Mouse (Mus musculus) liver, embryonic 14.5 days (tissue): ENCODE measurements at regions not wholly inside any gene's neighbourhood (a gene's known extent, or its start where the extent isn't known, plus 50 kb on each side); places are given as distances from the start of the nearest gene placed in this dataset.

Experiments used
- ATAC-seq: fragments of 200-750 bp; cut with Nextera tagmentation; 2 replicates; pipeline ENCODE4 v1.8.0; 2017; ENCODE audit warnings: moderate number of reproducible peaks, mild to moderate bottlenecking, moderate library complexity; ENCODE audit not compliant: insufficient read depth
- DNase-seq, 3 experiments: peaks; one replicate each; pipeline ENCODE4 v3.0.0-alpha.2; 2012 to 2013; ENCODE audit warnings: low read depth in 3 of 3, low spot score in 3 of 3
- H3K27ac ChIP-seq: fragments of 300-500 bp; sonication (generic); 2 replicates; pipeline ENCODE4 v1.5.1; 2014; ENCODE audit warnings: moderate library complexity, mild to moderate bottlenecking, control low read depth, inconsistent platforms
- H3K27me3 ChIP-seq: fragments of 300-500 bp; sonication (generic); 2 replicates; pipeline ENCODE4 v1.6.1; 2014; ENCODE audit warnings: mild to moderate bottlenecking, low read length, moderate library complexity; ENCODE audit not compliant: control insufficient read depth, insufficient read depth
- H3K36me3 ChIP-seq: fragments of 300-500 bp; sonication (generic); replicated peaks from 2 replicates; pipeline ENCODE4 v1.6.1; 2014; ENCODE audit warnings: low read depth; ENCODE audit not compliant: control insufficient read depth, insufficient read depth
- H3K4me1 ChIP-seq, 2 experiments: fragments of 200-500 bp in 1 of 2; fragments of 300-500 bp in 1 of 2; sonication (generic) in 1 of 2; replicated peaks; 2 replicates each; pipeline ENCODE4 v1.6.1; 2012 to 2014; ENCODE audit warnings: antibody characterized with exemption in 1 of 2, inconsistent platforms in 1 of 2, low read length in 1 of 2; ENCODE audit not compliant: control insufficient read depth in 2 of 2, insufficient read depth in 2 of 2
- H3K4me2 ChIP-seq: fragments of 300-500 bp; sonication (generic); 2 replicates; pipeline ENCODE4 v1.6.1; 2014; ENCODE audit warnings: low read depth, mild to moderate bottlenecking, control low read depth, moderate library complexity
- H3K4me3 ChIP-seq, 2 experiments: fragments of 200-500 bp in 1 of 2; fragments of 300-500 bp in 1 of 2; sonication (generic) in 1 of 2; 2 replicates each; pipeline ENCODE4 v1.5.1; 2012 to 2014; ENCODE audit warnings: low read depth in 2 of 2, low read length in 2 of 2, mild to moderate bottlenecking in 2 of 2, control low read depth in 1 of 2, inconsistent platforms in 1 of 2, moderate library complexity in 1 of 2; ENCODE audit not compliant: insufficient read depth in 1 of 2
- H3K9ac ChIP-seq: fragments of 300-500 bp; sonication (generic); replicated peaks from 2 replicates; pipeline ENCODE4 v1.6.1; 2014; ENCODE audit warnings: mild to moderate bottlenecking, control low read depth, moderate library complexity
- H3K9me3 ChIP-seq: fragments of 300-500 bp; sonication (generic); 2 replicates; pipeline ENCODE4 v1.6.1; 2016; ENCODE audit warnings: low read length, mixed read lengths; ENCODE audit not compliant: control insufficient read depth
- CTCF ChIP-seq: IDR thresholded peaks from 2 replicates; pipeline ENCODE4 v1.5.1; 2016; ENCODE audit warnings: antibody characterized with exemption, low read depth, control low read depth
- EP300 ChIP-seq: IDR thresholded peaks from 2 replicates; pipeline ENCODE4 v1.6.1; 2016; ENCODE audit warnings: antibody characterized with exemption, low read depth
- WGBS: fragments of 180-500 bp; shearing (Covaris S2); extraction: QIAGEN DNeasy Blood & Tissue Kit; methylation state at CpG from one replicate; pipeline ENCODE4 v1.1.7; 2014; ENCODE audit not compliant: insufficient replicate concordance; 5-methylcytosine and 5-hydroxymethylcytosine counted together

DNA sequence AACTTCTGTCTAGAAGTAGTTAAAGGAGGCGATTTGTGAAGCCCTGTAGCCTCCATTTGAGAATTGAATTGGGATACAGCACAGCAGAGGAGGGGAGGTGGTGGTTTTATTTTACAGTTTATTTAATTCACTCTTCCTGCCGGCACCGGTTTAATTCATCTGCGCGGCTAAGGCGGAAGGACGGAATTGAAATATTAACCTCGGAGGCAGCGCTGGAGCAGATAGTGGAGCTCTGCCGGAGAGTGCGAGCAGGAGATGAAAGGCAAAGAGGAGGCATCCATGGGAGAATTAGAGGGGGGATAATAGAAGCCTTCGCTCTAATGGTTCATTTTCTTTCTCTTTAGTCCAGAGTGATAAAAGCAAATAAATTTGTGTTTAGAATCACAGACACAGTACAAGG is 217.6 kb upstream of the Vstm2b start:
- 66% methylated on average over 12 of the region's 12 CpGs for WGBS
- H3K4me2 ChIP-seq = no peak overlapping the region

DNA sequence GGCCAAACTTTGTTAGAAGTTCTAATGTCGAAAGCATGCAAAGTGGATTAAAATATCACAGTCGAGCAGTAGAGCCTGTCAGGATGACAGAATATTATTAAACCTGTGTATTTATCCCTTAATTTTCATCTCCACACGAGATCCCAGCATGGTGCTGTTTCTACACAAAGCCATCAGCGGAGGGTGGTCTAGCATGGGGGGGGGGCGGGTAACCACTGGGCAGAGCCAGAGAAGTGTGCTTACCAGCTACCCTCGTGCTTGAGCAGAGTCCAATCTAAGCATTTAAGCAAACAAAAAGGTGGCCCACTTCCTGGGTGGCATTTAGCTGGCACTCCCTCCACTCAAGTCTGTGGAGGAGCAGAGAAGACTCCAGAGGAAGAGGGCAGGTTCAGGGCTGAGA is 217.1 kb upstream of the Vstm2b start:
- Histone ChIP-seq H3K9me3 (no peaks in the 10 kb centered on the region), H3K4me1 (no peaks in the 10 kb centered on the region), H3K9ac (no peak overlapping the region), H3K27ac (no peak overlapping the region), H3K36me3 (no peaks in the 10 kb centered on the region), H3K4me3 (no peak overlapping the region), H3K27me3 (no peaks in the 10 kb centered on the region), H3K4me2 (no peak overlapping the region)
- WGBS = 37% methylated on average over 6 of the region's 6 CpGs
- no peak for TF ChIP-seq CTCF
- no peak for TF ChIP-seq EP300
- no peak for DNase-seq
- no peak for ATAC-seq

More for the DNA sequence above, 217.6 kb upstream of the Vstm2b start:
- TF ChIP-seq CTCF = no peak
- TF ChIP-seq EP300 = no peak
- Histone ChIP-seq H3K27ac (no peak overlapping the region), H3K4me1 (no peaks in the 10 kb centered on the region), H3K27me3 (no peaks in the 10 kb centered on the region), H3K9ac (no peak overlapping the region), H3K4me3 (no peak overlapping the region), H3K36me3 (no peaks in the 10 kb centered on the region), H3K9me3 (no peaks in the 10 kb centered on the region)
- DNase-seq (no peak), ATAC-seq (no peak)

DNA sequence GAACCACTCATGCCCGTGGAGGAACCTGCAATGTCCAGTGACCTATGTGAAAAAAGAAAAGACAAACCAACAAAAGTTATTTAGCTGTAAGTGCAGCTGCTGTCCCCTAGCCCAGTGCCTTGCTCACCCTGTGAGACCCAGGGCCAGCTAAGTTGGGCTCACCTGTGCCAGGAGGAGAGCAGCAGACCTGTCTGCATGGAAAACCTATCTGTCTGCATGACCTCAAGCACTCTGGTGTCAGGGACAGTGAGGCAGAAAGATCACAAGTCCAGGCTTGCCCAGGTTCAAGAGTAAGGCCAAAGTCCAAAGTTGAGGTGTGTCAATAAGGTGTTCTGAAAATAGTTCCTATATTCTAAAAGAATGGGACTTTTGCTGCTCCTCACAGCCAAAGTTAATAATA is 215.0 kb upstream of the Vstm2b start:
- no peaks in the 10 kb centered on the region for H3K36me3 ChIP-seq
- no peak overlapping the region for H3K4me3 ChIP-seq
- H3K4me1 ChIP-seq = no peaks in the 10 kb centered on the region
- TF ChIP-seq CTCF = no peak
- TF ChIP-seq EP300 = no peak
- no peak overlapping the region for H3K4me2 ChIP-seq
- no peak for ATAC-seq
- DNase-seq = no peak
- H3K27me3 ChIP-seq = no peaks in the 10 kb centered on the region
- WGBS = 19% methylated on average over 1 of the region's 1 CpGs
- H3K9me3 ChIP-seq = no peaks in the 10 kb centered on the region
- no peak overlapping the region for H3K27ac ChIP-seq
- no peak overlapping the region for H3K9ac ChIP-seq

DNA sequence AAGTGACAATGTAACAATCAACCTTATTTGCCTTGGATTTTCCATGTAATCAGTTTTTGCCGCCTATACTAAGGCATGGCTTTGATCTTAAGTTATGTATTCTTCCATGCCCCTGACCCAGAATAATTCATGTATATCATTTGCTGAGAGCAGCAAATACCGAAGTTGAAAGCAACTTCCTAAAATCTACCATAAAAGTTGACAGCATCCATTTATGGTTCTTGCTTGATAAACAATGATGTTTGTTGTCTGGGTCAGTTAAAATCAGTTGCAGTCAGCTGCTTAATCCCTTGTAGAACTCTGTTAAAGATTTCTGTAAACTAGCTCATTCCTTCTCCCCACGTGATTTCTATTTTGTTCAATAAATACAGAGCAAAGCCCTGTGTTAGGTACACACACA is 214.5 kb upstream of the Vstm2b start:
- TF ChIP-seq EP300 = no peak
- TF ChIP-seq CTCF = no peak
- no peak for ATAC-seq
- 40% methylated on average over 3 of the region's 3 CpGs for WGBS

DNA sequence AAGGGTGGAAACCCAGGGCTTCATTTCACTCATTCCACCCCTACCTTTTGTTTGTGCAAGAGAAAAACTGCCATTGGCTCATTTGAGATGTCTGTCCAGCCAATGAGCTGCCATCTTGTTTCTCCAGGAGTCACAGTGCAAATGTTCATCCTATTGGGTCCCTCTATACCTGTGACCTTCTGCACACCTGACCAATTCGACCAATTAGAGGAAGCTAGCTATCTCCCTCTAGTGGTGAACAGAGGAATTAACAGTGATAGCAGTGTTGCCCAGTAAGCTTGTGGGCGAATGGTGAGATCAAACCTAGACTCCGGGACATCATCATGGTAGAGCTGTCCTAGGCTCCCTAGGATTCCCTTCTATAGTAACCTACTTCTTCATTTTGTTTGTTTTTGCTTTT is 211.1 kb upstream of the Vstm2b start:
- H3K36me3 ChIP-seq = no peaks in the 10 kb centered on the region
- H3K4me2 ChIP-seq = no peak overlapping the region
- H3K4me3 ChIP-seq = no peak overlapping the region
- H3K9ac ChIP-seq = no peak overlapping the region
- H3K9me3 ChIP-seq = no peaks in the 10 kb centered on the region
- TF ChIP-seq CTCF (peak; percentile 63), EP300 (no peak)
- no peak overlapping the region for H3K27ac ChIP-seq
- WGBS = 79% methylated on average over 3 of the region's 3 CpGs
- no peaks in the 10 kb centered on the region for H3K27me3 ChIP-seq
- ATAC-seq = no peak
- no peaks in the 10 kb centered on the region for H3K4me1 ChIP-seq
- DNase-seq = no peak

More for the DNA sequence above, 214.5 kb upstream of the Vstm2b start:
- Histone ChIP-seq H3K4me2 (no peak overlapping the region), H3K36me3 (no peaks in the 10 kb centered on the region), H3K27me3 (no peaks in the 10 kb centered on the region), H3K4me3 (no peak overlapping the region), H3K27ac (no peak overlapping the region), H3K9me3 (no peaks in the 10 kb centered on the region), H3K9ac (no peak overlapping the region), H3K4me1 (no peaks in the 10 kb centered on the region)
- no peak for DNase-seq
